Mouse (Mus musculus) layer of hippocampus, adult 2 months (tissue): ENCODE measurements around the gene Atxn7l1. TPM values are rescaled to one million over a fixed set of nuclear protein-coding genes. Genes with fewer than 3 reads are reported as not detected.
A peak's percentile ranks its signal among the peaks of the same experiment; 100 is the strongest.

Experiments used
- DNase-seq, 2 experiments: peaks; one replicate each; pipeline ENCODE4 v3.0.0; 2022; ENCODE audit warnings: low spot score in 2 of 2
- H3K27ac ChIP-seq: fragments of 200-600 bp; 2 replicates; pipeline ENCODE4 v1.8.1; 2022
- H3K4me3 ChIP-seq: fragments of 200-600 bp; 2 replicates; pipeline ENCODE4 v1.8.1; 2022; ENCODE audit warnings: mild to moderate bottlenecking
- CTCF ChIP-seq: fragments of 200-600 bp; conservative IDR thresholded peaks from 2 replicates; pipeline ENCODE4 v1.8.1; 2022; ENCODE audit warnings: antibody characterized with exemption, mild to moderate bottlenecking, moderate library complexity
- total RNA-seq, 2 experiments: library from RNA; stranded (reverse); gene quantifications; 2 replicates each; pipeline ENCODE4 v1.2.3; 2021

Gene Atxn7l1
- total RNA-seq, 2 experiments from 2014 or later, result 62.0 to 62.9 TPM

- 0 out of 2 replicates have a peak overlapping the region, but pooled peaks have one; percentile 58 for H3K27ac ChIP-seq
- H3K4me3 ChIP-seq, result no peak overlapping the region
- TF ChIP-seq CTCF, result no peak
- DNase-seq, result no peak
These were observed 167.6 kb downstream of the Atxn7l1 start for GRCm38 (mm10) chr12:33314924-33315643.

GRCm38 (mm10) chr12:33315804-33316203 is 168.3 kb downstream of the Atxn7l1 start:
- H3K4me3 ChIP-seq, result no peak overlapping the region
- DNase-seq, result no peak
- H3K27ac ChIP-seq, result no peak overlapping the region
- TF ChIP-seq CTCF, result no peak

GRCm38 (mm10) chr12:33317792-33318530 is 170.5 kb downstream of the Atxn7l1 start:
- no peak overlapping the region for H3K4me3 ChIP-seq
- no peak for TF ChIP-seq CTCF
- no peak for DNase-seq
- no peak overlapping the region for H3K27ac ChIP-seq

GRCm38 (mm10) chr12:33322547-33322946 is 175.1 kb downstream of the Atxn7l1 start:
- DNase-seq, result no peak
- Histone ChIP-seq H3K4me3 (no peak overlapping the region), H3K27ac (no peak overlapping the region)
- TF ChIP-seq CTCF, result peak; percentile 66

- Histone ChIP-seq H3K27ac (no peak overlapping the region), H3K4me3 (no peak overlapping the region)
- DNase-seq, result no peak
- TF ChIP-seq CTCF, result no peak
These were observed 176.3 kb downstream of the Atxn7l1 start for GRCm38 (mm10) chr12:33323821-33324220.

GRCm38 (mm10) chr12:33325424-33325823 is 177.9 kb downstream of the Atxn7l1 start:
- no peak overlapping the region for H3K4me3 ChIP-seq
- TF ChIP-seq CTCF, result no peak

GRCm38 (mm10) chr12:33332046-33332445 is 184.6 kb downstream of the Atxn7l1 start:
- no peak overlapping the region for H3K4me3 ChIP-seq
- H3K27ac ChIP-seq, result no peak overlapping the region
- DNase-seq, result no peak
- TF ChIP-seq CTCF, result no peak

More at GRCm38 (mm10) chr12:33325424-33325823, 177.9 kb downstream of the Atxn7l1 start:
- no peak overlapping the region for H3K27ac ChIP-seq
- DNase-seq, result no peak

GRCm38 (mm10) chr12:33332796-33333195 is 185.3 kb downstream of the Atxn7l1 start:
- H3K4me3 ChIP-seq, result no peak overlapping the region
- no peak overlapping the region for H3K27ac ChIP-seq
- no peak for DNase-seq
- TF ChIP-seq CTCF, result no peak

- Histone ChIP-seq H3K27ac (no peak overlapping the region), H3K4me3 (no peak overlapping the region)
- DNase-seq, result peak; percentile 77 to 88
- peak; percentile 100 for TF ChIP-seq CTCF
These were observed 186.4 kb downstream of the Atxn7l1 start for GRCm38 (mm10) chr12:33333914-33334313.

GRCm38 (mm10) chr12:33334511-33334910 is 187.0 kb downstream of the Atxn7l1 start:
- no peak for TF ChIP-seq CTCF
- Histone ChIP-seq H3K27ac (no peak overlapping the region), H3K4me3 (no peak overlapping the region)
- DNase-seq, result no peak

GRCm38 (mm10) chr12:33334951-33335350 is 187.5 kb downstream of the Atxn7l1 start:
- no peak for TF ChIP-seq CTCF
- Histone ChIP-seq H3K4me3 (no peak overlapping the region), H3K27ac (no peak overlapping the region)
- DNase-seq, result no peak

- no peak for TF ChIP-seq CTCF
- DNase-seq, result no peak
- Histone ChIP-seq H3K27ac (no peak overlapping the region), H3K4me3 (no peak overlapping the region)
These were observed 187.9 kb downstream of the Atxn7l1 start for GRCm38 (mm10) chr12:33335410-33335809.

GRCm38 (mm10) chr12:33336561-33337125 is 189.2 kb downstream of the Atxn7l1 start:
- DNase-seq, result no peak
- Histone ChIP-seq H3K27ac (peak overlapping the region; percentile 7; the same call in 1 of the 2 replicates), H3K4me3 (no peak overlapping the region)
- peak; percentile 61 for TF ChIP-seq CTCF
